Mouse (Mus musculus) midbrain, embryonic 16.5 days (tissue): ENCODE results near the gene Pim3. TPM values are rescaled to one million over a fixed set of nuclear protein-coding genes. Genes with fewer than 3 reads are reported as not detected.
A peak's percentile ranks its signal among the peaks of the same experiment; 100 is the strongest.

Source experiments
- ATAC-seq: fragments of 200-750 bp; cut with Nextera tagmentation; 2 replicates; pipeline ENCODE4 v1.8.0; 2017; ENCODE audit warnings: moderate TSS enrichment
- H3K27ac ChIP-seq: fragments of 300-500 bp; sonication (generic); 2 replicates; pipeline ENCODE4 v1.5.1; 2014; ENCODE audit warnings: mild to moderate bottlenecking, low read length, mixed read lengths
- H3K27me3 ChIP-seq: fragments of 300-500 bp; sonication (generic); 2 replicates; pipeline ENCODE4 v1.6.1; 2014; ENCODE audit warnings: low read depth, low read length, mixed read lengths; ENCODE audit not compliant: control insufficient read depth, insufficient read depth
- H3K36me3 ChIP-seq: fragments of 300-500 bp; sonication (generic); 2 replicates; pipeline ENCODE4 v1.6.1; 2014; ENCODE audit warnings: mild to moderate bottlenecking, low read length, moderate library complexity, mixed read lengths; ENCODE audit not compliant: control insufficient read depth, insufficient read depth
- H3K4me1 ChIP-seq: fragments of 300-500 bp; sonication (generic); 2 replicates; pipeline ENCODE4 v1.6.1; 2014; ENCODE audit warnings: mild to moderate bottlenecking, low read length, mixed read lengths; ENCODE audit not compliant: control insufficient read depth, insufficient read depth
- H3K4me2 ChIP-seq: fragments of 300-500 bp; sonication (generic); 2 replicates; pipeline ENCODE4 v1.6.1; 2014; ENCODE audit warnings: mild to moderate bottlenecking, low read length, mixed read lengths
- H3K4me3 ChIP-seq: fragments of 300-500 bp; sonication (generic); 2 replicates; pipeline ENCODE4 v1.5.1; 2014; ENCODE audit warnings: low read depth, mild to moderate bottlenecking, low read length, moderate library complexity, mixed read lengths
- H3K9ac ChIP-seq: fragments of 300-500 bp; sonication (generic); 2 replicates; pipeline ENCODE4 v1.6.1; 2014; ENCODE audit warnings: low read depth, low read length, mixed read lengths
- H3K9me3 ChIP-seq: fragments of 300-500 bp; sonication (generic); replicated peaks from 2 replicates; pipeline ENCODE4 v1.6.1; 2014; ENCODE audit warnings: mild to moderate bottlenecking, low read length, mixed read lengths; ENCODE audit not compliant: control insufficient read depth, poor library complexity, severe bottlenecking
- WGBS: fragments of 180-500 bp; shearing (Covaris S2); extraction: QIAGEN DNeasy Blood & Tissue Kit; methylation state at CpG from one replicate; pipeline ENCODE4 v1.1.7; 2014; 5-methylcytosine and 5-hydroxymethylcytosine counted together
- polyA plus RNA-seq: library from polyadenylated mRNA; unstranded; fragments of >200 nt; fragmentation: Nextera tagmentation; extraction: Ambion mirVana; gene quantifications from 2 replicates; pipeline ENCODE4 v1.2.1, GENCODE M21; 2015

Pim3 gene
- polyA plus RNA-seq, 1 experiment from 2014 or later = 67.5 TPM

DNA sequence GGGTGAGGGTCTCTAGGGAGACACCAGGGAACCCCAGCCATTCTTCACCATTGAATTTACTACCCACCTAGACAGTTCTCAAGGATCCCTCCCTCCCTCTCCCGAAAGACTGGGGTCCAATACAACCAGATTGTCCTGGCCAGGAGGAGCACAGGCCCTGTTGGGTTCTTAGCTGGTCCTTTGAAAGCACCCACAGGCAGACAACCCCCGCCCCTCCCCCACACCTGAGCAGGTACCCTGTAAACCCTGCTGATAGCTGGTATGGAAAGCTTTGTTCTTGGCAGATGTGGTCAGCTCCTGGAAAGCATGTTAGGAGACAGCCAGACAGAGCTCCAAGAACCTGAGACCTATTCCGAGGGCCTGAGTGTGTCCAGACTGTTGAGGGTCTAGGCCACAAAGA, 1.2 kb upstream of the Pim3 start:
- peaks cover 14% of the 10 kb centered on the region for H3K36me3 ChIP-seq
- H3K4me2 ChIP-seq = no peak overlapping the region
- H3K4me3 ChIP-seq = no peak overlapping the region
- H3K27ac ChIP-seq = no peak overlapping the region
- H3K9ac ChIP-seq = no peak overlapping the region
- H3K9me3 ChIP-seq = no peaks in the 10 kb centered on the region
- H3K27me3 ChIP-seq = no peaks in the 10 kb centered on the region
- H3K4me1 ChIP-seq = peaks cover 21% of the 10 kb centered on the region
- WGBS = 90% methylated on average over 3 of the region's 3 CpGs
- ATAC-seq = no peak

DNA sequence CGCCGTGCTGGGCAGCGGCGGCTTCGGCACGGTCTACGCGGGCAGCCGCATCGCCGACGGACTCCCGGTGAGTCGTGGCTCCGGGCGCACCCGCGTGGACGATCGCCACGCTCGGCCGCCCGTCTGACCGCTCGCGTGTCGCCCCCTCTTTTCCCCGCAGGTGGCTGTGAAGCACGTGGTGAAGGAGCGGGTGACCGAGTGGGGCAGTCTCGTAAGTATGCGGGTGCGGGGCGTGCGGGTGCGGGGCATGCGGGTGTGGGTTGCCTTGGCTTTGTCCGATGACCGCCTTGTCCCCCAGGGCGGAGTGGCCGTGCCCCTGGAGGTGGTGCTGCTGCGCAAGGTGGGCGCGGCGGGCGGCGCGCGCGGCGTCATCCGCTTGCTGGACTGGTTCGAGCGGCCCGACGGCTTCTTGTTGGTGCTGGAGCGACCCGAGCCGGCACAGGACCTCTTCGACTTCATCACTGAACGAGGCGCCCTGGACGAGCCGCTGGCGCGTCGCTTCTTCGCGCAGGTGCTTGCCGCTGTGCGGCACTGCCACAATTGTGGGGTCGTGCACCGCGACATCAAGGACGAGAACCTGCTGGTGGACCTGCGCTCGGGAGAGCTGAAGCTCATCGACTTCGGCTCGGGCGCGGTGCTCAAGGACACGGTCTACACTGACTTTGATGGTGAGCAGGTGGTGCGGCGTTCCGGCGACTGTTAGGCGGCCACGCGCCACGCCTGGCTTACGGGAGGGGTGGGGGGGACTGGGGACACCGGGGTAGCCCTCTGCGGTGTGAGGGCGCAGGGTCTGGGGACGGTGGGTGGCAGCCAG, 1.1 kb downstream of the Pim3 start:
- no peaks in the 10 kb centered on the region for H3K9me3 ChIP-seq
- H3K4me2 ChIP-seq = peak overlapping the region; percentile 94
- ATAC-seq = peak; percentile 14
- peak overlapping the region; percentile 91 for H3K4me3 ChIP-seq
- H3K36me3 ChIP-seq = peaks cover 14% of the 10 kb centered on the region
- WGBS = under 1% methylated on average over 95 of the region's 98 CpGs
- H3K27ac ChIP-seq = peak overlapping the region; percentile 99
- H3K27me3 ChIP-seq = no peaks in the 10 kb centered on the region
- peaks cover 21% of the 10 kb centered on the region for H3K4me1 ChIP-seq
- H3K9ac ChIP-seq = peak overlapping the region; percentile 96

GRCm38 (mm10) chr15:88863695-88864231, 1.8 kb downstream of the Pim3 start:
- WGBS = 1% methylated on average over 32 of the region's 39 CpGs
- no peaks in the 10 kb centered on the region for H3K27me3 ChIP-seq
- H3K27ac ChIP-seq = peak overlapping the region; percentile 99
- ATAC-seq = peak; percentile 47
- peaks cover 21% of the 10 kb centered on the region for H3K4me1 ChIP-seq
- H3K4me3 ChIP-seq = peak overlapping the region; percentile 91
- peaks cover 14% of the 10 kb centered on the region for H3K36me3 ChIP-seq
- H3K9me3 ChIP-seq = no peaks in the 10 kb centered on the region
- H3K4me2 ChIP-seq = peak overlapping the region; percentile 94
- H3K9ac ChIP-seq = peak overlapping the region; percentile 96

- WGBS = 40% methylated on average over 22 of the region's 22 CpGs
- no peaks in the 10 kb centered on the region for H3K27me3 ChIP-seq
- peak; percentile 1 for ATAC-seq
- H3K4me3 ChIP-seq = peak overlapping the region; percentile 91
- peak overlapping the region; percentile 99 for H3K27ac ChIP-seq
- H3K9ac ChIP-seq = peak overlapping the region; percentile 96
- no peaks in the 10 kb centered on the region for H3K9me3 ChIP-seq
- peaks cover 21% of the 10 kb centered on the region for H3K4me1 ChIP-seq
- H3K4me2 ChIP-seq = peak overlapping the region; percentile 94
- peaks cover 14% of the 10 kb centered on the region for H3K36me3 ChIP-seq
Observed at GRCm38 (mm10) chr15:88864270-88865030, 2.5 kb downstream of the Pim3 start.

- Histone ChIP-seq H3K4me3 (no peak overlapping the region), H3K4me1 (peaks cover 21% of the 10 kb centered on the region), H3K36me3 (peaks cover 14% of the 10 kb centered on the region), H3K4me2 (peak overlapping the region; percentile 94), H3K27ac (no peak overlapping the region), H3K9ac (no peak overlapping the region), H3K27me3 (no peaks in the 10 kb centered on the region), H3K9me3 (no peaks in the 10 kb centered on the region)
- 94% methylated on average over 14 of the region's 14 CpGs for WGBS
- ATAC-seq = no peak
Observed at GRCm38 (mm10) chr15:88865061-88865460, 3.1 kb downstream of the Pim3 start.

DNA sequence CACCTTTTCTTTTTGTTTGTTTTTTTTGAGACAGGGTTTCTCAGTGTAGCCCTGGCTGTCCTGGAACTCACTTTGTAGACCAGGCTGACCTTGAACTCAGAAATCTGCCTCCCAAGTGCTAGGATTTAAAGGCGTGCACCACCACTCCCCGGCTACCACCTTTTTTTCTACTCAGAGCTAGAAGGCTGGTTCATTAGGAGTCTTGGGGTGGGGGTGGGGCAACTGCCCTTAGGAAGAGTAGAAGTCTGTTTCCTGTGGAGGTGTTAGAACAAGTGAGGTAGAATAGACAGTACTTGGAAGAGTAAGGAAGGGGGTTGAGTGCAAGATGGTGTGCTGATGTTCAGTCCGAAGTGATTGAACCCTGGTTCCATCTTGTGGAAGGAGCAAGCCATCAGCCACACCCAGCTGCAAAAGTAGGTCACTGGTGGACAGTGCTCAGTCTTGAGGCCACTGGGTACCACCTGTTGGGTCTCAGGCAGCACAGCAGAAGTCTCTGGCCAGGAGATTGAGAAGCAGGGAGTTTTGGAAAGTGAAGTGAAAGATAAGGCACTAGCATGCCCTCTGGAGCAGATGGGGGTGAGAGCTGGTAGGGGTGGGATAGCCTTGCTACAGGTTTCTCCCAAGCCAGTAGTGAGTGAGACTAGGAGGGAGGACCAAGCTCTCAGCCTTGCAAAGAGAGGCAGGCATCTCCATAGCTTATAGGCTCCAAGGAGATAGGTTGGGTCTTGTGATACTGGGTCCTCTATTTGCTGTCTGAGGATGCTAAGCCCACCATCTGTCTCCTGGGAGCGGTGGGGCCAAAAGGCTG, 4.1 kb downstream of the Pim3 start:
- Histone ChIP-seq H3K27ac (no peak overlapping the region), H3K27me3 (no peaks in the 10 kb centered on the region), H3K4me2 (no peak overlapping the region), H3K4me3 (no peak overlapping the region), H3K9ac (no peak overlapping the region), H3K9me3 (no peaks in the 10 kb centered on the region), H3K4me1 (peaks cover 21% of the 10 kb centered on the region), H3K36me3 (peaks cover 14% of the 10 kb centered on the region)
- 83% methylated on average over 4 of the region's 4 CpGs for WGBS
- ATAC-seq = no peak

DNA sequence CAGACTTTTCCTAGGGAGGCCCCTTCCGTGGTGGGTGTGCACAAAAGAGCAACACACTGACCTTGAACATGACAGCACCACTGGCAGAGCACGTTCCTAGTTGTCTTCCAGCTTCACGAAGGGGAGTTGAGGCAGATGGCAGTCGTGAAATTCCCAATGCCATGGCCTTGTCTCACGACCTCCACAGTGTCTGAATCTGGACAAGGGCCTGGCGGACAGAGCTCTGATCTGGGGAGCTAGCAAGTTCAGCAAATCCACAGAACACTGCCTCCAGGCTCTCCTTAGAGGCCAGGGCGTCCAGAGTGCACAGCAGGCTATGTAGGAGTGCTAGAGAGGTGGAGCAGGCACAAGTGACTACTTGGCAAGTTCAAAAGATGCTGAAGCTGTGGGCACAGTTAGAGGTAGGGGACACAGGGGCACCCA, 5.0 kb downstream of the Pim3 start:
- Histone ChIP-seq H3K9ac (no peak overlapping the region), H3K36me3 (peaks cover 14% of the 10 kb centered on the region), H3K27me3 (no peaks in the 10 kb centered on the region), H3K4me2 (no peak overlapping the region), H3K27ac (no peak overlapping the region), H3K9me3 (no peaks in the 10 kb centered on the region), H3K4me1 (peaks cover 19% of the 10 kb centered on the region), H3K4me3 (no peak overlapping the region)
- WGBS = 62% methylated on average over 7 of the region's 7 CpGs
- ATAC-seq = no peak

- 44% methylated on average over 5 of the region's 5 CpGs for WGBS
- no peaks in the 10 kb centered on the region for H3K9me3 ChIP-seq
Observed at GRCm38 (mm10) chr15:88867368-88868023, 5.5 kb downstream of the Pim3 start.

More at GRCm38 (mm10) chr15:88867368-88868023, 5.5 kb downstream of the Pim3 start:
- H3K27me3 ChIP-seq = no peaks in the 10 kb centered on the region
- H3K4me3 ChIP-seq = no peak overlapping the region
- H3K4me1 ChIP-seq = peaks cover 19% of the 10 kb centered on the region
- no peak overlapping the region for H3K9ac ChIP-seq
- no peak overlapping the region for H3K27ac ChIP-seq
- peaks cover 14% of the 10 kb centered on the region for H3K36me3 ChIP-seq
- H3K4me2 ChIP-seq = no peak overlapping the region
- ATAC-seq = no peak
